Mouse (Mus musculus) ES-Bruce4 (cell line): Measurements from ENCODE around the gene Fam222b. TPM values are rescaled to one million over a fixed set of nuclear protein-coding genes. Genes with fewer than 3 reads are reported as not detected.
"Not testable (repeated sequence)": the region's sequence is repeated elsewhere in the genome, so short reads cannot be mapped to it uniquely, and the experiment has no call there.

Experiments
- H3K27ac ChIP-seq: 2 replicates; pipeline ENCODE4 v1.5.1; 2012; ENCODE audit warnings: low read length, inconsistent platforms; ENCODE audit not compliant: insufficient read depth
- H3K27me3 ChIP-seq: 2 replicates; pipeline ENCODE4 v1.6.1; 2012; ENCODE audit warnings: mild to moderate bottlenecking, low read length, inconsistent platforms; ENCODE audit not compliant: control insufficient read depth, poor library complexity, insufficient read depth, severe bottlenecking
- H3K36me3 ChIP-seq: 2 replicates; pipeline ENCODE4 v1.6.1; 2012; ENCODE audit warnings: inconsistent platforms, mild to moderate bottlenecking, low read length, moderate library complexity; ENCODE audit not compliant: control insufficient read depth, poor library complexity, insufficient read depth, severe bottlenecking
- H3K4me1 ChIP-seq: one replicate; pipeline ENCODE4 v1.8.1; 2011; ENCODE audit warnings: low read length; ENCODE audit not compliant: control insufficient read depth, insufficient read depth
- H3K4me3 ChIP-seq: 2 replicates; pipeline ENCODE4 v1.5.1; 2011; ENCODE audit warnings: low read depth, mild to moderate bottlenecking, low read length
- H3K9ac ChIP-seq: 2 replicates; pipeline ENCODE4 v1.6.1; 2012; ENCODE audit warnings: low read depth, mild to moderate bottlenecking, inconsistent platforms; ENCODE audit not compliant: poor library complexity, severe bottlenecking
- H3K9me3 ChIP-seq: replicated peaks from 2 replicates; pipeline ENCODE4 v1.6.1; 2012; ENCODE audit warnings: mild to moderate bottlenecking, low read length, inconsistent platforms; ENCODE audit not compliant: control insufficient read depth, poor library complexity, insufficient read depth, severe bottlenecking
- CTCF ChIP-seq: IDR thresholded peaks from one replicate; pipeline ENCODE4 v1.8.1; 2011; ENCODE audit warnings: low read depth, low read length
- EP300 ChIP-seq: IDR thresholded peaks from 2 replicates; pipeline ENCODE4 v1.6.1; 2011; ENCODE audit warnings: low read depth, low read length; ENCODE audit not compliant: insufficient read depth
- POLR2A ChIP-seq: IDR thresholded peaks from one replicate; pipeline ENCODE4 v1.8.1; 2011; ENCODE audit warnings: low read length; ENCODE audit not compliant: insufficient read depth
- polyA plus RNA-seq: library from polyadenylated mRNA; stranded (reverse); fragments of >200 nt; gene quantifications from 2 replicates; pipeline ENCODE4 v1.2.4, GENCODE M21; 2011; ENCODE audit warnings: low read depth; ENCODE audit not compliant: missing spikeins, insufficient read depth, insufficient read length

Gene Fam222b
- polyA plus RNA-seq, 1 experiment = 17.5 TPM

GRCm38 (mm10) chr11:78182450-78182849 is 88.0 kb downstream of the Fam222b start:
- no peaks in the 10 kb centered on the region for H3K4me1 ChIP-seq
- H3K9me3 ChIP-seq = no peaks in the 10 kb centered on the region
- peaks cover 39% of the 10 kb centered on the region for H3K36me3 ChIP-seq
- peak overlapping the region; percentile 100 for H3K9ac ChIP-seq
- H3K27ac ChIP-seq = peak overlapping the region; percentile 95
- TF ChIP-seq EP300 (no peak), CTCF (no peak), POLR2A (no peak)
- H3K27me3 ChIP-seq = no peaks in the 10 kb centered on the region
- H3K4me3 ChIP-seq = peak overlapping the region; percentile 93

DNA sequence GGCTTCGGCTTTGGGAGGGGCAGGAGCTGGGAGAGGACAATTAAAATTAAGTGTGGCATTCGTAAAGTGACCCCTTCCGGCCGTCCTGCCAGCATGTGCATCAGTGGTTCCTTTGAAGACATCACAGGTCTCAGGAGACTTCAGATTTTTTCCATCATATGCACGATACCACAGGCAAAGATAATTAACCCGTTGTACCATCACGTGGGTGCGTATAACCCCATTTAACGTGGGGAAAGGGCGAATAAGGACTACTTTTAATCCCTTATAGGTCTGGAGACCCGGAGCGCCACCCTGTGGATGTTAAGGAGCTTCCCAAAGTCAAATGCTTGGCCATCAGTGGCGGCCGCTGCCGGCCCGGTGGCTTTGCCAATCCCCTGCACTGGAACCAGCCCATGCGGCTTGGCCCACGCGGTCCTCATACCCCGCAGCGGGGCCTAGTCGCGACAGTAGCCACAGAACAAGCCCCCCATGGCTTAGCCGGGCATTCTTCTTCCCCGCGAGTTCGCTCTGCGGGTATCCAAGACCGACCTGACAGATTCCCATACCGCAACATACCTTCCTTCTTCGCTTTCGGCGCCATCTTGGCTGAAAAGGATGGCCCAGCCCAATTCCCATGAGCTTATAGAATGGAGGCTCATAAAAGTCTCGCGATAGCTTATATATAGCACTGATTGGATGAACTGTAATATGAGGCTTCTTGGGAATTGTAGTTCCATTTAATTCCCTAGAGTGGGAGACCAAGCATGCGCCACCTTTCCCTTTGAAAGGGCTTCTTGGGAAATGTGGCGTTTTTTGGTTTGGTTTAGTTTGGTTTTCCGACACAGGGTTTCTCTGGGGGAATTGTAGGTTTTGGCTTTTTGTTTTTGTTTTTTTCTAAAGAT is 88.7 kb downstream of the Fam222b start, which contains the start of gene Rpl23a:
TSS of gene Rpl23a (minus strand) at position 624 of the 884 bp plus-strand sequence.
- H3K36me3 ChIP-seq = peaks cover 39% of the 10 kb centered on the region
- peak within 1 kb of the TSS; percentile 94 for H3K4me3 ChIP-seq
- TF ChIP-seq EP300 = no peak
- TF ChIP-seq POLR2A = peak; percentile 90
- TF ChIP-seq CTCF = no peak
- no peaks in the 10 kb centered on the region for H3K4me1 ChIP-seq
- H3K27me3 ChIP-seq = no peaks in the 10 kb centered on the region
- H3K9me3 ChIP-seq = no peaks in the 10 kb centered on the region
- peak within 1 kb of the TSS; percentile 95 for H3K27ac ChIP-seq
- peak within 1 kb of the TSS; percentile 100 for H3K9ac ChIP-seq

DNA sequence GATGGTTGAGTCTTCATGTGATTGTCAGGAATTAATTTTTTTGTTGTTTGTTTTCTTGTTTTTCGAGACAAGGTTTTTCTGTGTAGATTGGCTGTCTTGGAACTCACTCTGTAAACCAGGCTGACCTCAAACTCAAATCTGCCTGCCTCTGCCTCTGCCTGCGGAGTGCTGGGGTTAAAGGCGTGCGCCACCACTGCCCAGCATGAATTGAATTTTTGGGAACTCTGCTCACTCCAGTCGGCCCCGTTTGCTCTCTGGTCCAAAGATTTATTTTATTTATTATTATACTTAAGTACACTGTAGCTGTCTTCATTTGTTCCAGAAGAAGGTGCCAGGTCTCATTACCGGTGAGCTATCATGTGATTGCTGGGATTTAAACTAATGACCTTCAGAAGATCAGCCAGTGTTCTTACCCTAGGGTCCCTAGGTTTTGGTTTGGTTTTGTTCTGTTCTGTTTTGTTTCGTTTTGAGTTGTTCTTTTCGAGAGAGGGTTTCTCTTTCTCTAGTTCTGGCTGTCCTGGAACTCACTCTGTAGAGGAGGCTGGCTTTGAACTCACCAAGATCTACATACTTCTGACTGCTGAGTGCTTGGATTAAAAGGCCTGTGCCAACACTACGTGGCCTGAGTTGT is 89.5 kb downstream of the Fam222b start:
- peaks cover 39% of the 10 kb centered on the region for H3K36me3 ChIP-seq
- H3K9ac ChIP-seq = peak overlapping the region; percentile 100
- H3K27ac ChIP-seq = peak overlapping the region; percentile 88
- H3K4me3 ChIP-seq = peak overlapping the region; percentile 94
- H3K9me3 ChIP-seq = no peaks in the 10 kb centered on the region
- H3K27me3 ChIP-seq = no peaks in the 10 kb centered on the region
- TF ChIP-seq CTCF (no peak), POLR2A (no peak), EP300 (no peak)
- no peaks in the 10 kb centered on the region for H3K4me1 ChIP-seq

GRCm38 (mm10) chr11:78184702-78185101 is 90.2 kb downstream of the Fam222b start:
- Histone ChIP-seq H3K27ac (peak overlapping the region; percentile 88), H3K4me3 (peak overlapping the region; percentile 94), H3K9ac (peak overlapping the region; percentile 100), H3K36me3 (peaks cover 34% of the 10 kb centered on the region)
- H3K4me1 ChIP-seq, H3K9me3 ChIP-seq, H3K27me3 ChIP-seq: not testable (repeated sequence)

DNA sequence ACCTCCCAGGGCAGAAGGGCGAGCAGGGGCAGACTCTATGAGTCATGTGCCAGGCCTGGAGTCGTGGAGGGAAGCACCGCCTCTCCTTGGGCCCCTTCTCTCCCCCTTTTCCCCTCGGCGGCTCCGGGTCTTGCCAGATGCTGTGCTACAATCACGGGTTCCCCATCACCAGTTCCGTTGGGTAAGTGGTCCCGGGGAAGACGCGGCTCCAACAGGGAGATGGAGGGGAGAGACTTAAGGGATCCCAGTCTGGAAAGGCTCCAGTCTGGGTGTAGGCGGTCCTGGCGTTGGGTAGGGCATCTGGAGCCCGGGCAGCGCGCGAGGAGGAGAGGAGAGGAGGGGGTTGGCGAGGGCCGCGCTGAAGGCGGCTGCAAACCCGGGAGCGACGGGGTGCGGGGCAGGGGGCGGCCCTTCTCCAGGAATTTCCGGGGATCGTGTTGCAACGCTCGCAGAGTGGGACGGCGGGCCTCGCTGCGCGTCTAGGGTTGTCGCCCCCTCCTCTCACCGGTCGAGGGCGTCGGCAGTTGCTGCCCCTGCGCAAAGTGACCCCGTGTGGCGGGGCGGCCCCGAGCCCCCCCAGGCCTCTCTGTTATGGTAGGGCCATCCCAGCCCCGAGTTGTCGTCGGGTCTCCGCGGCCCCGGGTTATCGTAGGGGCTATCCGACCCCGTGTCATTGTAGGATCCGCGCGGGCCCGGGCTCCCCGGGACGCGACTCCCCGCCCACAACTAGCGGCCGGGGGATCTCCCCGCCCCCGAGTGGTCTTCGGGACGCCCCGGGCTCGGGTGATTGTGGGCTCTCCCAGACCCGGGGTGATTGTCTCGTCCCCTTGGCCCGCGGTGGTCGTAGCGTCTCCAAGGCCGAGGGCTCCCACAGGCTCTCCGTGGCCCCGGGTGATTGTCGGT is 94.1 kb downstream of the Fam222b start, which contains the start of gene Rab34:
TSS of gene Rab34 (plus strand) at position 100 of the 903 bp plus-strand sequence.
- Histone ChIP-seq H3K36me3 (peaks cover 2% of the 10 kb centered on the region; the same call in 1 of the 2 replicates), H3K9ac (peak within 1 kb of the TSS; percentile 90), H3K4me1 (peaks cover 2% of the 10 kb centered on the region), H3K27me3 (no peaks in the 10 kb centered on the region), H3K27ac (peak within 1 kb of the TSS; percentile 81), H3K4me3 (peak within 1 kb of the TSS; percentile 90), H3K9me3 (no peaks in the 10 kb centered on the region)
- TF ChIP-seq POLR2A (no peak), EP300 (0 out of 2 replicates have a peak, but pooled peaks have one; percentile 5), CTCF (no peak)
